Mouse (Mus musculus) liver, adult 2 months (tissue): ENCODE results near the gene Vps35. TPM values are rescaled to one million over a fixed set of nuclear protein-coding genes. Genes with fewer than 3 reads are reported as not detected.

Experiments
- DNase-seq: peaks from one replicate; pipeline ENCODE4 v3.0.0-alpha.2; 2011; ENCODE audit warnings: low read depth, low spot score; ENCODE audit errors: extremely low read depth
- H3K27ac ChIP-seq: fragments of 200-500 bp; replicated peaks from 2 replicates; pipeline ENCODE4 v1.5.1; 2012; ENCODE audit warnings: low read depth, mild to moderate bottlenecking, control low read depth, inconsistent platforms, low read length; ENCODE audit not compliant: insufficient read depth
- H3K27me3 ChIP-seq: fragments of 200-500 bp; 2 replicates; pipeline ENCODE4 v1.6.1; 2012; ENCODE audit warnings: mild to moderate bottlenecking, moderate library complexity, low read length, inconsistent platforms; ENCODE audit not compliant: control insufficient read depth, insufficient read depth
- H3K36me3 ChIP-seq: fragments of 200-500 bp; 2 replicates; pipeline ENCODE4 v1.6.1; 2012; ENCODE audit warnings: low read length, inconsistent platforms; ENCODE audit not compliant: control insufficient read depth, insufficient read depth
- H3K4me1 ChIP-seq: fragments of 200-500 bp; 2 replicates; pipeline ENCODE4 v1.6.1; 2011; ENCODE audit warnings: low read length; ENCODE audit not compliant: control insufficient read depth, insufficient read depth
- H3K4me3 ChIP-seq: fragments of 200-500 bp; 2 replicates; pipeline ENCODE4 v1.5.1; 2011; ENCODE audit warnings: low read depth, mild to moderate bottlenecking, control low read depth, low read length, moderate library complexity; ENCODE audit not compliant: insufficient read depth
- H3K79me2 ChIP-seq: fragments of 200-500 bp; 2 replicates; pipeline ENCODE4 v1.6.1; 2012; ENCODE audit warnings: inconsistent platforms, mild to moderate bottlenecking, low read length, moderate library complexity; ENCODE audit not compliant: control insufficient read depth, insufficient read depth
- H3K9ac ChIP-seq: fragments of 200-500 bp; 2 replicates; pipeline ENCODE4 v1.6.1; 2012; ENCODE audit warnings: low read depth, mild to moderate bottlenecking, control low read depth, inconsistent platforms, low read length
- CTCF ChIP-seq: fragments of 200-500 bp; IDR thresholded peaks from 2 replicates; pipeline ENCODE4 v1.5.1; 2011; ENCODE audit warnings: low read depth, low read length, control low read depth
- POLR2A ChIP-seq: fragments of 200-500 bp; IDR thresholded peaks from 2 replicates; pipeline ENCODE4 v1.6.1; 2011; ENCODE audit warnings: low read length, control low read depth; ENCODE audit not compliant: insufficient read depth; ENCODE audit errors: extremely low read depth
- WGBS: fragments of 180-500 bp; shearing (Covaris S2); methylation state at CpG from one replicate; pipeline ENCODE4 v1.1.7; 2018; 5-methylcytosine and 5-hydroxymethylcytosine counted together
- polyA plus RNA-seq: library from polyadenylated mRNA; depleted of rRNA; stranded (reverse); fragments of >200 nt; gene quantifications from 2 replicates; pipeline ENCODE4 v1.2.3, GENCODE M21; 2012
- total RNA-seq: library from RNA; depleted of rRNA; stranded (reverse); fragments of >200 nt; gene quantifications from 2 replicates; pipeline ENCODE4 v1.2.3, GENCODE M21; 2014

Gene Vps35
- total and polyA plus RNA-seq, 2 experiments: 9.3 to 88.0 TPM

DNA sequence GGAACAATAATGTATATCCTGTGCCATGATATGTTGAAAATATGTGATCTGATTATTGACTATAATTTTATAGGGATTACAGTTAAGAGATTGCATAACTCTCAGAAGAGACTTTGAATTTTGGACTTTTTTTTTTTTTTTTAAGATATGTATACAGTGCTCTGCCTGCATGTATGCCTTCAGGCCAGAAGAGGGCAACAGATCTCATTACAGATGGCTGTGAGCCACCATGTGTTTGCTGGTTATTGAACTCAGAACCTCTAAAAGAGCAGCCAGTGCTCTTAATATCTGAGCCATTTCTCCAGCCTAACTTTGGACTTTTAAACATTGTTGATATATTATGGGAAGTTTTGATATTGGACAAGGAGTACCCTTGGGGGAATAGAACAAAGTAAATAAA is 12.1 kb upstream of the Vps35 start:
- Histone ChIP-seq H3K4me1 (no peaks in the 10 kb centered on the region; the same call in 1 of the 2 replicates), H3K4me3 (no peak overlapping the region), H3K9ac (no peak overlapping the region), H3K79me2 (no peaks in the 10 kb centered on the region), H3K27me3 (no peaks in the 10 kb centered on the region), H3K27ac (no peak overlapping the region), H3K36me3 (peaks cover 8% of the 10 kb centered on the region)
- TF ChIP-seq CTCF (peak; percentile 28; the same call in 1 of the 2 replicates), POLR2A (no peak)
- peak; percentile 49 for DNase-seq

- Histone ChIP-seq H3K27me3 (no peaks in the 10 kb centered on the region), H3K4me3 (no peak overlapping the region), H3K9ac (no peak overlapping the region), H3K79me2 (no peaks in the 10 kb centered on the region), H3K36me3 (peaks cover 22% of the 10 kb centered on the region), H3K27ac (no peak overlapping the region), H3K4me1 (no peaks in the 10 kb centered on the region; the same call in 1 of the 2 replicates)
- no peak for DNase-seq
- TF ChIP-seq POLR2A: no peak
- 91% methylated on average over 2 of the region's 2 CpGs for WGBS
These were observed 9.0 kb upstream of the Vps35 start for GRCm38 (mm10) chr8:85308564-85308963.

GRCm38 (mm10) chr8:85303531-85303930 is 3.9 kb upstream of the Vps35 start:
- DNase-seq: no peak
- TF ChIP-seq POLR2A (no peak), CTCF (no peak)
- no peak overlapping the region for H3K9ac ChIP-seq
- H3K27ac ChIP-seq: no peak overlapping the region
- no peaks in the 10 kb centered on the region for H3K27me3 ChIP-seq
- H3K4me1 ChIP-seq: peaks cover 4% of the 10 kb centered on the region
- H3K4me3 ChIP-seq: no peak overlapping the region
- H3K79me2 ChIP-seq: peaks cover 12% of the 10 kb centered on the region
- WGBS: 74% methylated on average over 5 of the region's 5 CpGs
- H3K36me3 ChIP-seq: peaks cover 26% of the 10 kb centered on the region

GRCm38 (mm10) chr8:85302931-85303330 is 3.3 kb upstream of the Vps35 start:
- no peak overlapping the region for H3K27ac ChIP-seq
- 78% methylated on average over 3 of the region's 3 CpGs for WGBS

GRCm38 (mm10) chr8:85301941-85302340 is 2.3 kb upstream of the Vps35 start:
- 51% methylated on average over 1 of the region's 1 CpGs for WGBS
- no peak for TF ChIP-seq POLR2A
- no peak for TF ChIP-seq CTCF
- Histone ChIP-seq H3K9ac (no peak overlapping the region), H3K36me3 (peaks cover 18% of the 10 kb centered on the region), H3K4me3 (no peak overlapping the region), H3K4me1 (peaks cover 5% of the 10 kb centered on the region), H3K27ac (no peak overlapping the region), H3K79me2 (peaks cover 13% of the 10 kb centered on the region), H3K27me3 (no peaks in the 10 kb centered on the region)
- no peak for DNase-seq

More at GRCm38 (mm10) chr8:85302931-85303330, 3.3 kb upstream of the Vps35 start:
- H3K79me2 ChIP-seq: peaks cover 13% of the 10 kb centered on the region
- H3K4me3 ChIP-seq: no peak overlapping the region
- H3K9ac ChIP-seq: no peak overlapping the region
- peaks cover 5% of the 10 kb centered on the region for H3K4me1 ChIP-seq
- DNase-seq: no peak
- H3K27me3 ChIP-seq: no peaks in the 10 kb centered on the region
- H3K36me3 ChIP-seq: peaks cover 23% of the 10 kb centered on the region
- TF ChIP-seq CTCF (no peak), POLR2A (no peak)

DNA sequence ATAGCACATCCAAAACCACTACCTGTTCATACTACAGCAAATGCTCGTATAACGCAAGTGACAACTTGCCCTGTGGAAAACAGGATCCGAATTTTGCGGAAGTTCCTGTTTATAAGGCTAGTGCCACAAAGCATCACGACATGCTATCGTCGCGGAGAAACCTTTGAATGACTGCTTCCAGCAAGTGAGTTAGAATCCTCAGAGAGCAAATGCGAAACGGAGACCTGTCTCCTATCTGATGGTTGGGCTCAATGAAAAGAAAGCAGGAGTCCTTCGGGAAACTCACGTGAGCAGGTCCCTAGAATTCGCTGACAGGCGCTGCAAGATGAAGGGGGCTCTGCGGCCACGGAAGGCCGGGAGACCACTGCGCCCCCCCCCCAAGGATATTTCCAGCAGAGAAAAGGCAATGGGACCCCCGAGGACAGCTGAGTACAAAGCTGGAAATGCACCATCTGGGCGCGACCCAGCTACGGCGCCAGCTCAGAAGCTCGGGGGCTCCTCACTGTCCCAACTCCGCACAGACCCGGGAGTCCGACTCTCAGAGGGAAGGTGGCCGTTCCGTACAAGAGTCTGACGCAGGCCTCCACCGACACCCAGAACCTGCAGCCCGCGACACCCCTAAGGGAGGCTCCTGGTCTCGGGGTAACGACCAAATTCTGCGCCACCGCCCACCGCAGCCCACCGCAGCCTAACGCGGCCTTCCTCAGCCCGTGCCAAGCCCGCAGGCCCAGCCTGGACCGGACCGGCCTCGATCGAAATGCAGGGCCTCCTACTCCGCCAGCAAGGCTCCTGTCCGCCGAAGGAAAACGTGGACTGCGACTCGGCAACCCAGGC is 785 bp downstream of the Vps35 start:
- DNase-seq: peak; percentile 27
- H3K27me3 ChIP-seq: no peaks in the 10 kb centered on the region
- WGBS: under 1% methylated on average over 53 of the region's 53 CpGs

More for the DNA sequence above, 785 bp downstream of the Vps35 start:
- H3K27ac ChIP-seq: peak overlapping the region; percentile 44
- H3K79me2 ChIP-seq: peaks cover 13% of the 10 kb centered on the region
- TF ChIP-seq POLR2A (no peak), CTCF (no peak)
- peak overlapping the region; percentile 95 for H3K9ac ChIP-seq
- H3K4me3 ChIP-seq: peak overlapping the region; percentile 96
- peaks cover 5% of the 10 kb centered on the region for H3K4me1 ChIP-seq
- peaks cover 6% of the 10 kb centered on the region; the same call in 1 of the 2 replicates for H3K36me3 ChIP-seq
